Mouse (Mus musculus): ENCODE data around the gene Olfr725. TPM values are rescaled to one million over a fixed set of nuclear protein-coding genes. Genes with fewer than 3 reads are reported as not detected.
A peak's percentile ranks its signal among the peaks of the same experiment; 100 is the strongest.

Olfr725 gene
- not detected in 2 replicates for polyA plus RNA-seq (2015; fragmentation: Nextera tagmentation; extraction: Ambion mirVana)

GRCm38 (mm10) chr14:50040275-50040674, at the start of gene Olfr725:
Olfr725 (minus strand) TSS chr14:50040375.
- no peaks in the 10 kb centered on the region for H3K9me3 ChIP-seq (ENCODE audit: control insufficient read depth, low read length)
- H3K27me3 ChIP-seq (ENCODE audit: control insufficient read depth, insufficient read depth, low read depth, low read length), result no peaks in the 10 kb centered on the region
- no peak within 1 kb of the TSS for H3K4me3 ChIP-seq (ENCODE audit: low read length)
- no peak for ATAC-seq (ENCODE audit: low read depth)
- H3K27ac ChIP-seq (ENCODE audit: low read length), result no peak within 1 kb of the TSS
- no peaks in the 10 kb centered on the region for H3K36me3 ChIP-seq (ENCODE audit: control insufficient read depth, insufficient read depth, low read length)
- H3K4me2 ChIP-seq (ENCODE audit: low read depth, low read length), result no peak within 1 kb of the TSS
- H3K9ac ChIP-seq (ENCODE audit: low read length), result no peak within 1 kb of the TSS
- H3K4me1 ChIP-seq (replicated peaks; ENCODE audit: control insufficient read depth, insufficient read depth, low read length), result no peaks in the 10 kb centered on the region

DNA sequence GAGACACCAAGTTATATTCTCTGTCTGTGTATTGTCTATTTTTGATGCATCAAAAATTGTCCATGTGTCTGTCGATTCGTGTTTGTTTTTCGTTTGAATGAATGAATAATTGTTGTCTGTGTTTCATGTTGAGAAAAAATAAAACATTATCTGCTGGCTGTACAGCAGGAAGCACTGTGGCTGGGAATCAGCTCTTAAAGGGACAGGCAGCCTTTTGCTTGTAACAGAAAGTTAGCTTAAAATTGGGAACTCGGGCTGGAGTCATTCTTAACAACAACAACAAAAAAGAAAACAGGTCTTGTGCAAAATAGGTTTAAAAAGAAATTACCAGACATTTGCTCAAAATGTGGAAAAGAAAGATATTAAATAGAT, 22.5 kb upstream of the Olfr725 start:
- peak overlapping the region; percentile 92 for H3K4me2 ChIP-seq (ENCODE audit: low read depth, low read length)
- H3K27me3 ChIP-seq (ENCODE audit: control insufficient read depth, insufficient read depth, low read depth, low read length), result no peaks in the 10 kb centered on the region
- ATAC-seq (ENCODE audit: low read depth), result peak; percentile 24; the same call in 1 of the 2 replicates
- H3K9ac ChIP-seq (ENCODE audit: low read length), result peak overlapping the region; percentile 72; the same call in 1 of the 2 replicates
- 0 out of 2 replicates have a peak overlapping the region, but pooled peaks have one; percentile 73 for H3K27ac ChIP-seq (ENCODE audit: low read length)
- H3K4me3 ChIP-seq (ENCODE audit: low read length), result peak overlapping the region; percentile 77
- no peaks in the 10 kb centered on the region for H3K36me3 ChIP-seq (ENCODE audit: control insufficient read depth, insufficient read depth, low read length)
- no peaks in the 10 kb centered on the region for H3K9me3 ChIP-seq (ENCODE audit: control insufficient read depth, low read length)
- WGBS, result under 1% methylated on average over 4 of the region's 4 CpGs
- no peaks in the 10 kb centered on the region; the same call in 1 of the 2 replicates for H3K4me1 ChIP-seq (replicated peaks; ENCODE audit: control insufficient read depth, insufficient read depth, low read length)

GRCm38 (mm10) chr14:50061955-50062732, 22.0 kb upstream of the Olfr725 start:
- no peaks in the 10 kb centered on the region for H3K27me3 ChIP-seq (ENCODE audit: control insufficient read depth, insufficient read depth, low read depth, low read length)
- H3K4me3 ChIP-seq (ENCODE audit: low read length), result peak overlapping the region; percentile 77
- H3K4me1 ChIP-seq (replicated peaks; ENCODE audit: control insufficient read depth, insufficient read depth, low read length), result no peaks in the 10 kb centered on the region; the same call in 1 of the 2 replicates
- peak overlapping the region; percentile 72 for H3K9ac ChIP-seq (ENCODE audit: low read length)
- peak overlapping the region; percentile 73; the same call in 1 of the 2 replicates for H3K27ac ChIP-seq (ENCODE audit: low read length)
- peak; percentile 96 for ATAC-seq (ENCODE audit: low read depth)
- H3K4me2 ChIP-seq (ENCODE audit: low read depth, low read length), result peak overlapping the region; percentile 92
- WGBS, result under 1% methylated on average over 52 of the region's 52 CpGs
- H3K36me3 ChIP-seq (ENCODE audit: control insufficient read depth, insufficient read depth, low read length), result no peaks in the 10 kb centered on the region
- H3K9me3 ChIP-seq (ENCODE audit: control insufficient read depth, low read length), result no peaks in the 10 kb centered on the region

GRCm38 (mm10) chr14:50061590-50061954, 21.4 kb upstream of the Olfr725 start:
- peak; percentile 41; the same call in 1 of the 2 replicates for ATAC-seq (ENCODE audit: low read depth)
- WGBS, result 3% methylated on average over 10 of the region's 13 CpGs
- H3K27ac ChIP-seq (ENCODE audit: low read length), result peak overlapping the region; percentile 73; the same call in 1 of the 2 replicates
- peak overlapping the region; percentile 77 for H3K4me3 ChIP-seq (ENCODE audit: low read length)
- H3K27me3 ChIP-seq (ENCODE audit: control insufficient read depth, insufficient read depth, low read depth, low read length), result no peaks in the 10 kb centered on the region
- no peaks in the 10 kb centered on the region for H3K36me3 ChIP-seq (ENCODE audit: control insufficient read depth, insufficient read depth, low read length)
- H3K9me3 ChIP-seq (ENCODE audit: control insufficient read depth, low read length), result no peaks in the 10 kb centered on the region
- no peaks in the 10 kb centered on the region; the same call in 1 of the 2 replicates for H3K4me1 ChIP-seq (replicated peaks; ENCODE audit: control insufficient read depth, insufficient read depth, low read length)
- peak overlapping the region; percentile 72 for H3K9ac ChIP-seq (ENCODE audit: low read length)
- peak overlapping the region; percentile 92 for H3K4me2 ChIP-seq (ENCODE audit: low read depth, low read length)

DNA sequence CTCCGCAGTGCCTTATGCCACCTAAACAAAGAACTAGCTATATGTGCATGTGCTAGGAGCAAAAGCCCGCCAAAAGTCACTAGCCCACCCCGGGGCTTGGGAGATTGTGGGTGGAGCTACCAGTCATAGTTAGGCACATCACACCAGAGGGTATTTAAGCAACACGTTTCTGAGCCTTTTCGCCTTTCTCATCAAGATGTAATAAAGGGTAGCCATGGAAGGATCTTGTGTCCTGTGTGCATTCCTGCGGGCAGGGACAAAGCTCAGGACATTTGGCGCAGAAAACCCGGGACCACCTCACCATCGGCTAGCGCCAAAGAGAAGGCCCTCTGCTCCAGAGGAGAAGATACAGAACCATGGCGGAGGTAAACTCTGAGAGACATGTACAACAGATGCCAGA, 21.0 kb upstream of the Olfr725 start:
- no peaks in the 10 kb centered on the region for H3K9me3 ChIP-seq (ENCODE audit: control insufficient read depth, low read length)
- H3K4me2 ChIP-seq (ENCODE audit: low read depth, low read length), result peak overlapping the region; percentile 92
- H3K27me3 ChIP-seq (ENCODE audit: control insufficient read depth, insufficient read depth, low read depth, low read length), result no peaks in the 10 kb centered on the region
- peak overlapping the region; percentile 77 for H3K4me3 ChIP-seq (ENCODE audit: low read length)
- no peaks in the 10 kb centered on the region; the same call in 1 of the 2 replicates for H3K4me1 ChIP-seq (replicated peaks; ENCODE audit: control insufficient read depth, insufficient read depth, low read length)
- H3K36me3 ChIP-seq (ENCODE audit: control insufficient read depth, insufficient read depth, low read length), result no peaks in the 10 kb centered on the region
- H3K9ac ChIP-seq (ENCODE audit: low read length), result peak overlapping the region; percentile 72
- WGBS, result 13% methylated on average over 11 of the region's 11 CpGs
- no peak overlapping the region for H3K27ac ChIP-seq (ENCODE audit: low read length)
- no peak for ATAC-seq (ENCODE audit: low read depth)

- H3K27ac ChIP-seq (ENCODE audit: low read length), result no peak overlapping the region
- no peaks in the 10 kb centered on the region; the same call in 1 of the 2 replicates for H3K9me3 ChIP-seq (ENCODE audit: control insufficient read depth, low read length)
- no peak overlapping the region for H3K4me3 ChIP-seq (ENCODE audit: low read length)
- H3K4me1 ChIP-seq (replicated peaks; ENCODE audit: control insufficient read depth, insufficient read depth, low read length), result no peaks in the 10 kb centered on the region
- H3K9ac ChIP-seq (ENCODE audit: low read length), result no peak overlapping the region
- H3K36me3 ChIP-seq (ENCODE audit: control insufficient read depth, insufficient read depth, low read length), result no peaks in the 10 kb centered on the region
- H3K4me2 ChIP-seq (ENCODE audit: low read depth, low read length), result no peak overlapping the region
- no peaks in the 10 kb centered on the region for H3K27me3 ChIP-seq (ENCODE audit: control insufficient read depth, insufficient read depth, low read depth, low read length)
- WGBS, result 90% methylated on average over 2 of the region's 2 CpGs
- ATAC-seq (ENCODE audit: low read depth), result no peak
These were observed 8.1 kb downstream of the Olfr725 start for GRCm38 (mm10) chr14:50032041-50032440.

DNA sequence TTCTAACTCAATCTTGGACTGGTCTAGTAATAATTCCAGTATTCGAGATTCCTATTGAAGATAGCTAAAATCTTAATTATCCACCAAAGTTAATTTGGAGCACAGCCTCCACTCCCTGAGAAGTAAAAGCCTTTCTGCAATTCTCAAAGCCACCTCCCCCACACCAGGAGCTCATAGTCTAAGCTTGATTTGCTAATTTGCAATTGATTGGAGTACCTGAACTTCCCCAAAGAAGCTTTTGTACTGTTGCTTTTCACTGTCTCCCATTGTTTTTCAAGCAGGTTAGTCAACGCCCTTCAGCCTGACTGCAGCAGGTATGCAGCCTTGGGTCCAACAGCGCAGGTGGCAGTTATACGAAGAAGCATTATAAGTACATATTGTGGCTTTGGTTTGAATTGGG, 8.8 kb downstream of the Olfr725 start:
- Histone ChIP-seq H3K9ac (ENCODE audit: low read length) (no peak overlapping the region), H3K4me3 (ENCODE audit: low read length) (no peak overlapping the region), H3K27ac (ENCODE audit: low read length) (no peak overlapping the region), H3K4me2 (ENCODE audit: low read depth, low read length) (no peak overlapping the region), H3K36me3 (ENCODE audit: control insufficient read depth, insufficient read depth, low read length) (no peaks in the 10 kb centered on the region), H3K4me1 (replicated peaks; ENCODE audit: control insufficient read depth, insufficient read depth, low read length) (no peaks in the 10 kb centered on the region), H3K9me3 (ENCODE audit: control insufficient read depth, low read length) (no peaks in the 10 kb centered on the region; the same call in 1 of the 2 replicates), H3K27me3 (ENCODE audit: control insufficient read depth, insufficient read depth, low read depth, low read length) (no peaks in the 10 kb centered on the region)
- no peak for ATAC-seq (ENCODE audit: low read depth)
- WGBS, result 82% methylated on average over 4 of the region's 4 CpGs

DNA sequence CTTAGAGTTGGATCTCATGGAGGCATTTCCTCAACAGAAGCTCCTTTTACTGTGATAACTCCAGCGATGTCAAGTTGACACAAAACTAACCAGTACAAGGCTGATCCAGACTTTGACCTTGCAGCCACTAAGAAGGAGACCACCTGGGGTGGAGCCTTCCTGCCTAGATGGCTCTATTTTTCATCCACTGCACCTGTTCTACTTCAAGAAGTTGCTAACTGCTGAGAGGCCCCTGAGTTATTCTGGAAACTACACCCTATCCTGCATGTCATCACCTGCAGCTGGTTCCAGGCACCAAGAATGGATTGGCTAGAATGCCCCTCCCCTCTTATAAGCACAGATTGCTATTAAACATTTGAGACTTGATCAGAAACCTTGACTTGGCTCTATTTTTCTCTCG, 13.8 kb downstream of the Olfr725 start:
- H3K4me2 ChIP-seq (ENCODE audit: low read depth, low read length), result no peak overlapping the region
- no peaks in the 10 kb centered on the region for H3K36me3 ChIP-seq (ENCODE audit: control insufficient read depth, insufficient read depth, low read length)
- WGBS, result 78% methylated on average over 2 of the region's 2 CpGs
- H3K9me3 ChIP-seq (ENCODE audit: control insufficient read depth, low read length), result no peaks in the 10 kb centered on the region; the same call in 1 of the 2 replicates
- H3K4me1 ChIP-seq (replicated peaks; ENCODE audit: control insufficient read depth, insufficient read depth, low read length), result no peaks in the 10 kb centered on the region
- no peak overlapping the region for H3K9ac ChIP-seq (ENCODE audit: low read length)
- no peaks in the 10 kb centered on the region for H3K27me3 ChIP-seq (ENCODE audit: control insufficient read depth, insufficient read depth, low read depth, low read length)
- H3K27ac ChIP-seq (ENCODE audit: low read length), result no peak overlapping the region
- H3K4me3 ChIP-seq (ENCODE audit: low read length), result no peak overlapping the region
- ATAC-seq (ENCODE audit: low read depth), result no peak
